Mouse (Mus musculus) midbrain, embryonic 10.5 days (tissue): Measurements from ENCODE around the gene Hoxc5. TPM values are rescaled to one million over a fixed set of nuclear protein-coding genes. Genes with fewer than 3 reads are reported as not detected.

ENCODE experiments used
- DNase-seq: peaks from one replicate; pipeline ENCODE4 v3.0.0-alpha.2; 2017; ENCODE audit warnings: low spot score
- H3K27ac ChIP-seq: fragments of 300-500 bp; sonication (generic); replicated peaks from 2 replicates; pipeline ENCODE4 v1.5.1; 2016; ENCODE audit warnings: mild to moderate bottlenecking
- H3K27me3 ChIP-seq: fragments of 300-500 bp; sonication (generic); 2 replicates; pipeline ENCODE4 v1.6.1; 2016; ENCODE audit warnings: low read depth, mild to moderate bottlenecking; ENCODE audit not compliant: poor library complexity, severe bottlenecking
- H3K36me3 ChIP-seq: fragments of 300-500 bp; sonication (generic); 2 replicates; pipeline ENCODE4 v1.6.1; 2016; ENCODE audit warnings: mild to moderate bottlenecking, moderate library complexity
- H3K4me1 ChIP-seq: fragments of 300-500 bp; sonication (generic); 2 replicates; pipeline ENCODE4 v1.6.1; 2016
- H3K4me3 ChIP-seq: fragments of 300-500 bp; sonication (generic); 2 replicates; pipeline ENCODE4 v1.5.1; 2016; ENCODE audit warnings: mild to moderate bottlenecking, moderate library complexity
- H3K9me3 ChIP-seq: fragments of 300-500 bp; sonication (generic); replicated peaks from 2 replicates; pipeline ENCODE4 v1.6.1; 2016; ENCODE audit warnings: mild to moderate bottlenecking
- WGBS: fragments of 180-500 bp; shearing (Covaris S2); methylation state at CpG from one replicate; pipeline ENCODE4 v1.1.7; 2016; 5-methylcytosine and 5-hydroxymethylcytosine counted together
- polyA plus RNA-seq: library from polyadenylated mRNA; unstranded; fragments of >200 nt; fragmentation: Nextera tagmentation; extraction: Ambion mirVana; gene quantifications from 2 replicates; pipeline ENCODE4 v1.2.1, GENCODE M21; 2016

Gene Hoxc5
- polyA plus RNA-seq, 1 experiment from 2014 or later = 0.06 TPM

GRCm38 (mm10) chr15:102990461-102991397 lies 23.5 kb downstream of the Hoxc5 start, which contains the start of gene Hoxc8:
TSS of gene Hoxc8 (plus strand) at chr15:102990607.
- Histone ChIP-seq H3K9me3 (no peaks in the 10 kb centered on the region), H3K4me1 (0 out of 2 replicates have a peak, but pooled peaks cover 5% of the 10 kb centered on the region), H3K27ac (no peak within 1 kb of the TSS), H3K27me3 (peaks cover 100% of the 10 kb centered on the region), H3K4me3 (no peak within 1 kb of the TSS), H3K36me3 (no peaks in the 10 kb centered on the region)
- no peak for DNase-seq
- 1% methylated on average over 69 of the region's 69 CpGs for WGBS

- H3K36me3 ChIP-seq = no peaks in the 10 kb centered on the region
These were observed 24.5 kb downstream of the Hoxc5 start for GRCm38 (mm10) chr15:102991782-102992181.

GRCm38 (mm10) chr15:102992206-102992605 lies 25.0 kb downstream of the Hoxc5 start:
- Histone ChIP-seq H3K36me3 (no peaks in the 10 kb centered on the region), H3K4me3 (no peak overlapping the region), H3K4me1 (0 out of 2 replicates have a peak, but pooled peaks cover 5% of the 10 kb centered on the region), H3K9me3 (no peaks in the 10 kb centered on the region), H3K27ac (no peak overlapping the region), H3K27me3 (peaks cover 100% of the 10 kb centered on the region)
- DNase-seq = no peak
- WGBS = under 1% methylated on average over 11 of the region's 11 CpGs

More at GRCm38 (mm10) chr15:102991782-102992181, 24.5 kb downstream of the Hoxc5 start:
- Histone ChIP-seq H3K4me1 (0 out of 2 replicates have a peak, but pooled peaks cover 5% of the 10 kb centered on the region), H3K27me3 (peaks cover 100% of the 10 kb centered on the region), H3K9me3 (no peaks in the 10 kb centered on the region), H3K27ac (no peak overlapping the region), H3K4me3 (no peak overlapping the region)
- no peak for DNase-seq
- 3% methylated on average over 7 of the region's 7 CpGs for WGBS

- peaks cover 100% of the 10 kb centered on the region for H3K27me3 ChIP-seq
- H3K4me3 ChIP-seq = no peak overlapping the region
- H3K27ac ChIP-seq = no peak overlapping the region
- H3K4me1 ChIP-seq = 0 out of 2 replicates have a peak, but pooled peaks cover 5% of the 10 kb centered on the region
- WGBS = 1% methylated on average over 3 of the region's 3 CpGs
- H3K36me3 ChIP-seq = no peaks in the 10 kb centered on the region
- H3K9me3 ChIP-seq = no peaks in the 10 kb centered on the region
- no peak for DNase-seq
These were observed 25.6 kb downstream of the Hoxc5 start for GRCm38 (mm10) chr15:102992863-102993262.

GRCm38 (mm10) chr15:102996548-102996947 lies 29.3 kb downstream of the Hoxc5 start:
- WGBS = 3% methylated on average over 9 of the region's 9 CpGs
- H3K4me1 ChIP-seq = peaks cover 14% of the 10 kb centered on the region
- DNase-seq = no peak
- H3K27me3 ChIP-seq = peaks cover 100% of the 10 kb centered on the region
- H3K36me3 ChIP-seq = no peaks in the 10 kb centered on the region
- H3K4me3 ChIP-seq = no peak overlapping the region
- no peak overlapping the region for H3K27ac ChIP-seq
- no peaks in the 10 kb centered on the region for H3K9me3 ChIP-seq

- WGBS = under 1% methylated on average over 3 of the region's 3 CpGs
- H3K9me3 ChIP-seq = no peaks in the 10 kb centered on the region
- no peaks in the 10 kb centered on the region for H3K36me3 ChIP-seq
- peaks cover 14% of the 10 kb centered on the region for H3K4me1 ChIP-seq
- peaks cover 100% of the 10 kb centered on the region for H3K27me3 ChIP-seq
- no peak for DNase-seq
- no peak overlapping the region for H3K27ac ChIP-seq
- H3K4me3 ChIP-seq = no peak overlapping the region
These were observed 30.2 kb downstream of the Hoxc5 start for GRCm38 (mm10) chr15:102997431-102997830.

- Histone ChIP-seq H3K27me3 (peaks cover 100% of the 10 kb centered on the region), H3K4me1 (peaks cover 14% of the 10 kb centered on the region), H3K9me3 (no peaks in the 10 kb centered on the region), H3K36me3 (no peaks in the 10 kb centered on the region), H3K27ac (no peak within 1 kb of the TSS), H3K4me3 (peak within 1 kb of the TSS; percentile 47)
- 1% methylated on average over 19 of the region's 19 CpGs for WGBS
- DNase-seq = no peak
These were observed 30.7 kb downstream of the Hoxc5 start, which contains the start of gene Hoxc6 for GRCm38 (mm10) chr15:102997939-102998355. TSS of gene Hoxc6 (plus strand) at chr15:102998257.

GRCm38 (mm10) chr15:102998608-102999182 lies 31.5 kb downstream of the Hoxc5 start:
- Histone ChIP-seq H3K4me3 (peak overlapping the region; percentile 47), H3K9me3 (no peaks in the 10 kb centered on the region), H3K36me3 (no peaks in the 10 kb centered on the region), H3K27ac (no peak overlapping the region), H3K27me3 (peaks cover 100% of the 10 kb centered on the region), H3K4me1 (peaks cover 14% of the 10 kb centered on the region)
- 2% methylated on average over 19 of the region's 19 CpGs for WGBS
- no peak for DNase-seq

GRCm38 (mm10) chr15:102999183-102999831 lies 32.1 kb downstream of the Hoxc5 start:
- Histone ChIP-seq H3K4me1 (peaks cover 14% of the 10 kb centered on the region), H3K27ac (no peak overlapping the region), H3K36me3 (no peaks in the 10 kb centered on the region), H3K9me3 (no peaks in the 10 kb centered on the region), H3K4me3 (peak overlapping the region; percentile 47), H3K27me3 (peaks cover 100% of the 10 kb centered on the region)
- WGBS = 0% methylated on average over 33 of the region's 33 CpGs
- DNase-seq = no peak

- Histone ChIP-seq H3K4me3 (no peak overlapping the region), H3K27ac (no peak overlapping the region), H3K36me3 (no peaks in the 10 kb centered on the region), H3K27me3 (peaks cover 100% of the 10 kb centered on the region), H3K4me1 (peaks cover 14% of the 10 kb centered on the region), H3K9me3 (no peaks in the 10 kb centered on the region)
- 1% methylated on average over 11 of the region's 11 CpGs for WGBS
- DNase-seq = no peak
These were observed 32.7 kb downstream of the Hoxc5 start for GRCm38 (mm10) chr15:102999955-103000354.

GRCm38 (mm10) chr15:103000501-103000901 lies 33.3 kb downstream of the Hoxc5 start:
- H3K4me3 ChIP-seq = no peak overlapping the region
- peak; percentile 51 for DNase-seq
- H3K27me3 ChIP-seq = peaks cover 100% of the 10 kb centered on the region
- H3K36me3 ChIP-seq = no peaks in the 10 kb centered on the region
- H3K9me3 ChIP-seq = no peaks in the 10 kb centered on the region
- WGBS = under 1% methylated on average over 24 of the region's 24 CpGs
- no peak overlapping the region for H3K27ac ChIP-seq
- peaks cover 14% of the 10 kb centered on the region for H3K4me1 ChIP-seq

GRCm38 (mm10) chr15:103001370-103001769 lies 34.1 kb downstream of the Hoxc5 start:
- H3K4me1 ChIP-seq = peaks cover 14% of the 10 kb centered on the region
- peaks cover 100% of the 10 kb centered on the region for H3K27me3 ChIP-seq
- 18% methylated on average over 2 of the region's 2 CpGs for WGBS
- no peak overlapping the region for H3K4me3 ChIP-seq
- H3K36me3 ChIP-seq = no peaks in the 10 kb centered on the region
- H3K9me3 ChIP-seq = no peaks in the 10 kb centered on the region
- H3K27ac ChIP-seq = no peak overlapping the region
- DNase-seq = no peak
